Mouse (Mus musculus): ENCODE results near the gene Rbks.

DNA sequence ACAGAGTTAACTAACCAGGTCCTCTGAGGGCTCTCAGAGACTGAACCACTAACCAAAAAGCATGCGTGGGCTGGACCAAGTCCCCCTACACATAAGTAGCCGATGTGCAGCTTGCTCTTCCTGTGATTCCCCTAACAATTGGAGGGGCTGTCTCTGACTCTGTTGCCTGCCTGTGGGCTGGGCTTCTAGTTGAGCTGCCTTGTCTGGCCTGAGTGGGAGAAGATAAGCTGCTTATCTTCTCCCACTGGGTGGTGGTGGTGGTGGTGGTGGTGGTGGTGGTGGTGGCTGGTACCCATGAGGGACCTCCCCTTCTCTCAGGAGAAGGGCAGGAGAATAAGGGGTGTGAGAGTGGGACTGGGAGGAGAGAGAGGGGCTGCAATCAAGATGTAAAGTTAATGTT, 11.4 kb downstream of the Rbks start:
- TF ChIP-seq CTCF (IDR thresholded peaks at IDR 0.05; ENCODE audit: low read depth) (no peak), EP300 (IDR thresholded peaks at IDR 0.05; ENCODE audit: low read depth) (peak; percentile 75)

Data from liver, postnatal 0 days (tissue).